Mouse (Mus musculus): ENCODE data around the gene Cd36. TPM values are rescaled to one million over a fixed set of nuclear protein-coding genes. Genes with fewer than 3 reads are reported as not detected.
"Not testable (repeated sequence)": the region's sequence is repeated elsewhere in the genome, so short reads cannot be mapped to it uniquely, and the experiment has no call there.

Gene Cd36
- total RNA-seq (2021): 100 to 1,000 TPM; 395 to 448 TPM
- long read RNA-seq, experiment 1, transcript Cd36-201 (15 exons, 3,016 nt): major isoform, 78 of 234 reads
- long read RNA-seq, experiment 1, transcript Cd36-203 (16 exons, 2,677 nt): minor isoform, 21 of 234 reads
- long read RNA-seq, experiment 1, transcript Cd36-204 (15 exons, 3,399 nt): minor isoform, 7 of 234 reads
- long read RNA-seq, experiment 1, transcript Cd36-206 (15 exons, 2,564 nt): minor isoform, 9 of 234 reads
- long read RNA-seq, experiment 1, partial matches to known transcripts: 75 of 234 reads
- long read RNA-seq, experiment 1, other reads (novel, unspliced or antisense): 42 of 234 reads
- long read RNA-seq, experiment 2, transcript Cd36-204 (15 exons, 3,399 nt): minor isoform, 5 of 162 reads
- long read RNA-seq, experiment 2, transcript Cd36-201 (15 exons, 3,016 nt): major isoform, 53 of 162 reads
- long read RNA-seq, experiment 2, transcript Cd36-203 (16 exons, 2,677 nt): minor isoform, 20 of 162 reads
- long read RNA-seq, experiment 2, transcript Cd36-206 (15 exons, 2,564 nt): minor isoform, 9 of 162 reads
- long read RNA-seq, experiment 2, partial matches to known transcripts: 44 of 162 reads
- long read RNA-seq, experiment 2, other reads (novel, unspliced or antisense): 31 of 162 reads

DNA sequence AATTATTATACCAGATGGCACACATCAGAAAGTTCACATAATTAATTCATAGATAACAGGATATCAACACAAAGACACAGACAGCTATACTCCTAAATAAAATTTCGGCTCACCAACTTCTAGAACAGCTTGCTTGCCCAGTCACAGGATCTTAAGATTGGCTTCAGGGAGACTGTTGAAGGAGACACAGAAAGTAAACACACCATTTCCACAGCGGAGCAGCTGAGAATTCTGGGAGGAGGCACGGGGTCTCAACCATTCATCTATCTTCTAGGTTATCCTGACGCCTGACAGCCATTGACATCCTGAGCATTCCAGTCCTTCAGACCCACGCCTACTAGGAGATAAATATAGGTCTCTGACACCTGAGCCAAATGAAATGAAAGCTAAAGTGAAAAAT lies at the start of gene Cd36:
TSS of gene Cd36 (minus strand) at position 204 of the 400 bp plus-strand sequence.
- no peak for DNase-seq (ENCODE audit: low spot score in 2 of 2)

DNA sequence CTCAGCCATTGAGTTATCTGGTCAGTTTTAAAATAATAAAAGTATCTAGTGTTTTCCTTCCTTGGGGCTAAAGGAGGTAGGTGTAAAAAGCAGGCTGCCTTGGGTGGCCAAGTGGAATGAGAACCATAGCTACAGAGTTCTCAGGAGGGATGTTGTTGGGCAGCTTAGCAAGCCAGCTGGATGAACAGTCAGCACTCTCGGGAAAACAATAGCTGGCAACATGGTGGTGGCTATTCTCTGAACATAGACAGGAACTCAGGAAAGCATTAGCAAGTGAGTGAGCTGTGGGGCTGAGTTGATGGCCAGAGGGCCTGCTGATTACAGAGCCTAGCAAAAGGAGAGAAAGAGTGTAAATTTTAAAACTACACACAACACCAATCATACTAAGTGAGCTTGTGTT lies 45.9 kb upstream of the Cd36 start:
- DNase-seq (ENCODE audit: low spot score in 2 of 2): no peak

DNA sequence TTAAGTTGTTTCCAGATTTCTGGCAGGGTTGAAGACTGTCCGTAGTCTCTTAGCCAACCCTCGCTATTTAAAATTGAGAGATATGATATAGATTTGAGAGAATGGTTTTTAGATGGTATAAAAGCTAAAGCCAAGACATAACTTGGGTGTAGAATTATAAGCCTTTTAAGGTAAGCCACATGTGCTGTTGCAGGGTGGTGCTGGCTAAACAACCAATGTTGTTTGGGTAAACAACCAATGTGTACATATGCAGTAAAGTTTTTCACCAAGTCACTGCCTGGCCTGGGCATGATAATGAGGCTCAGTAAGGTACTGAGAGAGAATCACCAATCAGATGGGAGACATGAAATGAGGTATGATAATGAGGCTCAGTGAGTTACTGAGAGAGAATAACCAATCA lies 43.0 kb upstream of the Cd36 start:
- DNase-seq (ENCODE audit: low spot score in 2 of 2): not testable (repeated sequence)

DNA sequence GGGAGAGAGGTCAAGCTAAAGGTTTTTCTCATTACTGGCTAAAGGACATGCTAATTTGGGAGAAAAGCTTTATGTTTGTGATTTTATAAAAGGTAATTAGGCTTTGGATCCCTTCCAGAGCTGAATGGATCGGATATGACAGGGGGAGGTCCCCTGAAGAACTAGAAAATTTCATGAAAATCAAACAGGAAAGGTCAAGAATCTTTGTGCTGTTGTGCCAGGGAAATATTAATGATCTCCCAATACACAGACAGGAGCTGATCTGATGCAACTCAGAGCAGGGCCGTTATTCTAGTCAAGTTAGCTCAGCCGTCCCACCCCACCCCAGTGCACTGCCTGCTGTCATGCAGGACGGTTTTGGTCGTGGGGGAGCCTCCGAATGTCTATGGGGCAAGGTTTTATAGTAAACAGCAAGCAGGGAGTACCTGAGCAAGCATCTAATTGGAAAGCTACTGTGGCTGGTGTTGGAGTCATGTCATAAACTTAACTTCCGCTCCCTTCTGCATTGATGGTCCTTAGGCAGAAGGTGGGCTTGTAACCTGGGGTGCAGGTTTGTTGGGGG lies 40.5 kb upstream of the Cd36 start:
- no peak for DNase-seq (ENCODE audit: low spot score in 2 of 2)

DNA sequence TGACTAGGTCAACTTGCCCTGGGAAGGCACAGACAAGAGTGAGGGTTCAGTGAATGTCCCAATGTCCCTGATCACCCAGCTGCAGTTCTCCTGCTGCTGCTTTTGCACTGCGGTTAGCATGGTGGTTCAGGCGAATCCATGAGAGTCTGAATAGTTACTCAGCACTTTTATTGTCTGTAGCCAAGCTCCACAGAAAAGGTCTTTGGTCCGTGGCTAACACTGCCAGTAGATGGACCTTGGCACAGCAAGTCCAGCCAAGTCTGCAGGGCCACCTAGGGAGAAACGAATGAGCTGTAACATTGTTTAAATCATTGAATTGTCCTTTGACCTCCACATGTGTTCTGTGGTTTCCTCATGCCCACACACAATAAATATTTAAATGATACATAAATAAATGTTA lies 39.9 kb upstream of the Cd36 start:
- DNase-seq (ENCODE audit: low spot score in 2 of 2): no peak

DNA sequence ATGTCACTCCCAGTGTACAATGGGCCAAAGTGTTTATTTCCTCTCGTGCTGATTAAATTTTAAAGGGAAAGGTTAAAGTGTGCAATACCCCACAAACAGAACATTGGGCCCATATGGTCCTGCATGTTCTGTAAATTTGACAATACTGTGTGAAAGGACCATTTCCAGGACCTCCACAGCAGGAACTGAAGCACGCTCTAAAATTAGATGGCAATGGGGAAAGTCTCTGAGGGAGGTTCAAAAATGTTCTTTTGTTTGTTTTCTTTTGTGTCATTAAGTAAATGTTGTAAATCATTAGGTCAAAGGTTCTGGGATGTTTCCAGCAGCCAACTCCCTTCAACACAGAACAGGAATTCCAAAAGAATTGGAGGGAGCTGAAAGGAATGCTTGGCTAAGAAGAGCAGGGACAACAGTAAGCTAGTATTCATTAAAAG lies 35.5 kb upstream of the Cd36 start:
- DNase-seq (ENCODE audit: low spot score in 2 of 2): no peak

DNA sequence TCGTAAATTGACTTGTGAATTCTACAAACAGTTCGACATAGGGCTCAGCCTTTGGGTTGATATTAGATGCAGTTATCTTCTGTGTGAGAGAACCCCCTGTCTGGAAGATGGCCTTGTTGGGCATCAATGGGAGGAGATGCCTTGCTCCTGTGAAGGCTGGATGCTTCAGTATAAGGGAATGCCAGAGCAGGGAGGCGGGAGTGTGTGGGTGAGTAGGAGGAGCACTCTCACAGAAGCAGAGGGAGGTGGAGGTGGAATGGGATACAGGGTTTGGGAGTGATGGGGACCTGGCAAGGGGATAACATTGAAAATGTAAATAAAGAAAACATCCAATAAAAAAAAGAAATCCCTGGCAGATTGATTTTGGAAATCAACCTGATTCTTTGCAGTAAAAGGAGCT lies 35.0 kb upstream of the Cd36 start:
- DNase-seq (ENCODE audit: low spot score in 2 of 2): no peak

DNA sequence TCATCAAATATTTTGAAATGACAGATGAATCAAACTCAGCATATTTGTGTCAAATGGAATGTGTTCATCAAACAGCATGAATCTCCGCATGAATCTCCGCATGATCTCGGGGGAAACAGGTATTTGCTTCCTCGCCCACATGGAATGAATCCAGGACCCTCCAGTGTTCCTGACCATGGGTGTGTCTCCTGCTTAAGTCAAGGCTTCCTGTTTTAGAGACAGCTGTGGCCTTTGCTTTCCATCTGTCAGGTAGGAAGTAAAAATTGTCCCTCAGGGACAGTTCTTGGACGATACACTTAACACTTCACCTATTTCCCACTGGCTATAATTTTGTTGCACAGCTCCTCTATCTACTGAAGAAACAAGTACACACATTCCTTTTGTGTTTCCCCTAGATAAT lies 30.4 kb upstream of the Cd36 start:
- DNase-seq (ENCODE audit: low spot score in 2 of 2): no peak

DNA sequence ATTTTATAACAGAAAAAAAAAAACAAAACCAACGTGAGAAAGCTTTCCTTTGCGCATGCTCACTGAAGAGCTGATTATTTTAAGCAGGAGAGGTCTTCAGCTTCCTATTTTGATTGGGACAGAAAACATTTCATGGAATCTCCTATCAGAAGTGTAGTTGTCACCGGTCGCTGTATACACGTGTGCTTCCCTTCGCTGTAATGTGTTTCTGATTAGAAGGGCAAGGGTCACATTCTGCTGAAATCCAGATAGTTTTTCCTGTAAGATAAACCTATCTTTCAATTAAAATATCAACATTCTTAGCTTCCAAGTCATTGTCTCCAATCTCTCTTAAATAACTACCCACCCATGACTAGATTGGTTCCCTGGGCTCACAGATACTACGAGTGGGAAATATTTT lies 16.2 kb upstream of the Cd36 start:
- DNase-seq (ENCODE audit: low spot score in 2 of 2): no peak

DNA sequence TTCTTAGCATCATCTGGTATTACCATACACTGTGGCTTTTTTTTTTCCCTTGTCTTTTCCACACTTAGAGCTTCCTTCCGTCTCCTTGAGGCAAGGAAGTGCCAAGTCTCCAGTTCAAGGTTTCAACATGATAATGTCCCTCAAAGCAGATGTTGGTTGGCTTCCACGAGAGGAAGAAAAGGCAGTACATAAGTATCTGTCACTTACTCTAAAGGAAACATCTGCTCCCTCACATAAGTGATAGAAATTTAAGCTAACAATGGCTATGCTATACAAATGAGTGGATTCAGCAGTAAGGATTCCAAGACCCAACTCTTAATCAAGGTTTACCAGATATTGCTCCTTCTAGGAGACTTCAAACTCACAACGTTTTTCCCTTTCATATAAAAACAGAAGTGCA lies 10.3 kb upstream of the Cd36 start:
- DNase-seq (ENCODE audit: low spot score in 2 of 2): no peak

DNA sequence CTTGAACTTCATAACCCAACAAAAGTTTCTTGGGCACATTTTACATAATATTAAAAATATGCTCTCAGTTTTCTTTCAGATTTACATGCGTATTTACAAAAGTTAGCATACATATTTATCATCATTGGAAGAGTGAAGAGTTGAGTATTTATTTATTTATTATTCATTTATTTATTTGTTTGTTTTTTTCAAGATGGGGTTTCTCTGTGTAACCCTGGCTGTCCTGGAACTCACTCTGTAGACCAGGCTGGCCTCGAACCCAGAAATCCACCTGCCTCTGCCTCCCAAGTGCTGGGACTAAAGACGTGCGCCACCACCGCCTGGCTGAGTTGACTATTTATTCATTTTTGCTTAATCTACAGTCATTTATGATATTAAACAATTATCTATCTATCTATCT lies 9.0 kb upstream of the Cd36 start:
- not testable (repeated sequence) for DNase-seq (ENCODE audit: low spot score in 2 of 2)

DNA sequence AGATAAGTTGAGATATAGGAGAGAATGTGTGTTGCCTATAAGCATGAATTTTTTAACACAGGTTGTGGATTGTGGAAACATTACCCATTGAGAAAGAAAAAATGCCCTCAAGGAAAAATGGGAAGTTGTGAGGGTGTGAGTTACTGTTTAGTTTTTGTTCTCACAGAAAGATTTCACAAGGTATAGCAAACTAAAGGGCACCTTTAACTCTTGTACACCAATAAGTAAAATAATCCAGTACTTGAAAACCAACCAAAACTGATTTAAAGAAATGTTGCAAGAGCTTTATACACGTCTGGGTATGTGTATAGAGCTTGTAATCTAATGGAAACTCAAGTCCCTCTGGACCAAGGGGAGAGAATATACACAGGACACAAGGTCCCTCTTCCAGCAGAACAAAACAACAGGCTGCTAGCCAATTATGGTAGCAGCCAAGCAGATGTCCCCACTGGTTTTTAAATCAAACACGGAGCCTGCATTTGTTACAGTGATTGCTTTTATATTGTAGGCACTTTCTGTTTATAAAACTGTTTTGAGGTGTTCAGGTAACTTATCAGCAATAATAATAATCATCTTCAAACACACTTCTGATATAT lies 5.1 kb upstream of the Cd36 start:
- no peak for DNase-seq (ENCODE audit: low spot score in 2 of 2)

DNA sequence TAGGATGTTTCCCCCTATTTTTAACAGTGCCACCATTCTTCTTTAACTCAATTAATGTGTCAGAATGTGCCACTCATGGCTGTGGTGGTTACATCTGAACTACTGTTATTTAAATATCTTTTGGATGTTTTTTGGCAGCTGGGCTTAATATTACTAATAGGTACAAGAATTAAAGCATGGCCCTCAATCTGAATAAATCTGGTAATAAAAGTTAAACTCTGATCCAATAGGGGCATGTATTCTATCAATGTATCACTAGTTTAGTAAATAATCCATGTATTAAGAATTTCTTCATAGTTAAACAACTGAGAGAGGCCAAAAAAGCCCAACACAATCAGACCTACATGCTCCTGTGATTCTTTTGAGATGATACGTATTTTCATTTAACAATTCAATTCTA lies 690 bp upstream of the Cd36 start:
- no peak for DNase-seq (ENCODE audit: low spot score in 2 of 2)

DNA sequence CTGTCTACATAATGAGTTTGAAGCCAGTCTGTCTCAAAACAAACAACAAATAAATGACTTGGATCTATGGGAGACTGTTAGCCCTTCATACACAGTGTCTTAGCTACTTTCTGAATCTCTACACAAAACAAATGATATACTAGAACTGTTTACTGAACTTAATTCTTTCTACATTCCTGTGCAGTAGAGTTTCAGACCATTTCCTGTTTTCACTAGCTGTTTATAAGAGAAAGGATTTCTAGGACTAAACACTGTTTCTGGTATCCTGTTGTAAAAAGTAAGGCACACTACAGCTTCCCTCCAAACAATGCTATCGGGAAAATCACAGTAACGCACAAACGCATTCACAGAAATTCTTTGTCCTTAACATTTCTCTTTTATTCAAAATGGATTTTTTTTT lies 2.2 kb downstream of the Cd36 start:
- DNase-seq (ENCODE audit: low spot score in 2 of 2): no peak

DNA sequence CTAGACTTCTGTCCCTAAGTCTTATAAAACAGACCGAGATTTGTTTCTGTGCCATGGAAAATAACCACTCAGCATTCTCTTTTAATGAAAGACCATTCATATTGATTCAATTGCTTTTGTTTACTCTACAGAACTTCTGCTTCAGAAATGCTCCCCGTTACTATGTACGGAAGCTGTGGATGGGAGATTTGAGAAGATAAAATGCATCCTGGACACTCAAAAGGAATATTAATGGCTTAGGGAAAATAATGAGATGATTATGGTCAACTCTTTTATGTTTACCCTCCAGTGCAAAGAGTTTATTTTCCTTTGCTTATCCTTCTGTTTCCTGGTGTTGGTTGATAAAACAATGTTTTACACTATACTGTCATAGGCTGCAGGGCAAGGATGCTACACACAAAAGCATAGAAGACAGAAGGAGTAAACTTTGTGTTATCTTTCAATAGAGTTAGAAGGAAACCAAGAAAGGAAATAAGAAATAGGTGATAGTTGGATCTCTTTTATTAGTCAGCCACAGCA lies 5.2 kb downstream of the Cd36 start:
- DNase-seq (ENCODE audit: low spot score in 2 of 2): no peak

DNA sequence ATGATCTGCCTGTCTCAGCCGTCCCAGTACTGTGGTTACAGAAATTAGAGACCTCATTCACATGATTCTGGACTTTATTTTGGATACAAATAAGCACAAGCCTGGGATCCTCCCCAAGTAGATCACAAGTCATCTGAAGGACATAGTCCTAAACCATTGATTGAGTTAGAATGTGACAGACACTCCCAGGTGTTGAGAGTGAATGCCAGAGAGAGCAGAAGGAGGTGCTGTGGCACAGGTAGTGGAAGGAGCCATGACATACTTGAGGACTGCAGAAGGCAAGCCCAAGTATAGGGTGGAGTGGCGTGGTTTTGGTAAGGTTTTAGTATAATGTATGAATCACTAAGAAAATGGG lies 7.1 kb downstream of the Cd36 start:
- no peak for DNase-seq (ENCODE audit: low spot score in 2 of 2)

DNA sequence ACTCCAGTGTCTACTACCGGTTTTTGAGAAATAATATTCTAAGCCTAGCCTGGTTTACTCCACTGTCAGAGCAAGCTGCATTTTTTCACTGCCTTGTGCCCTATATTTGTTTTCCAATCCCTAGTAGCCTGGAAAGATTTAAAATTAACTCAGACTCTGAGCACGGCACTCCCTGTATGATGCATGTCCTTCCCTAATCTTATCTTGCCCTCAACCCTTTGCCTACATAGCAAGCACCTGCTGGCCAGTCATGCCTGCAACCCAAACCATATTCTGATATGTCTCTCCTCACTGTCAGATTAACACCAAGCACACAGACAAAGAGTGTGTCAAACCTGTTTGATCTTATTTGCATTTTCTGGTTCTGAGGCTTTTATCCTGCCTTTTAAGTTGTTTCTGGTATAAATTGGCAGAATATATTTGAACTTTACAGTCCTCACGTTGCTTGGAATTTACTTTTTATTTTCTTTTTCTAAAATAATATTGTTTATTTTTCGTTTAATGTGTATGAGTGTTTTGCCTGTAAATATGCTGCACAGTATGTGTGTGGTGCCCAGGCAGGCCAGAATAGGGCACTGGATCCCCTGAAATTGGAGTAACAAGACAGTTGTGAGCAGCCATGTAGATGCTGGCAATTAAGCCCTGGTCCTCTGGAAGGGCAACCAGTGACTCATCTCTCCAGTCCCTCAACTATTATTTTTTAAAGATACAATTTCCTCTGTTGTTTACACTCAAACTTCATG lies 7.6 kb downstream of the Cd36 start:
- no peak for DNase-seq (ENCODE audit: low spot score in 2 of 2)

DNA sequence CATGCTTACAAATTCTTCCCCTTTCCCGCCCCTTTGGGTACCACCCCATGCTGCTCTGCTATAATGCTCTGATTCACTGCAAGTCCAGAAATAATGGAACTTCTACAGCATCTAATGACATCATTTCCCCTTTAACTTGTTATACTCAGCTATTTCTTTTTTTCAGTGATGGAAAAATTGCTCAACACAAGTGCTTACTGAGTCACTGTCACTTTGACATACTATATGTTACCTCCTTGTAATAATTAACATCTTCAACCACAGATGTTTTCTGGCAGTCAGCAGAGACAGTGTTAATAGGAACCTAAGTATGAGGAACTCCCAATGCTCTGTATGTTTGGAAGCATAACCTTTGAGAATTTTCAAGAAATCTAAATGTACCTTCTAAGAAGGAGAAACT lies 8.7 kb downstream of the Cd36 start:
- DNase-seq (ENCODE audit: low spot score in 2 of 2): no peak

DNA sequence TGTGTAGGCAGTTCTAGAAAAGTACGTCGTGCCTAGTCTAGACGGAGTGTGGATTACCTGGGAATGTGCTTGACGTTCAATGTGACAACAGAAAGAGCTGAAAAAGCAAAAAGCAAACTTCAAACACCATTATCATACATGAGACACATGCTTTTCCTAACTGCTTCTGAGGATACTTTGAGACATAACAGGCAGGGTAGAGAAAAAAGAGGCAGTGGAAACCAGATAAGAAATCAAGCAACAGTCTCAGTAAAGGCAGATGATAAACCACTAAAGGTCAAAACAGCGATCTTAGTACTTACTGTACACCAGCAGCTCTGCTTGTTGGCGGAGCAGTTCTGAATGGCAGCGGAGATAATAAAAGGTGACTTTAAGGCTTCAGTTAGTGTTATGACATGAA lies 11.6 kb downstream of the Cd36 start:
- DNase-seq (ENCODE audit: low spot score in 2 of 2): no peak

DNA sequence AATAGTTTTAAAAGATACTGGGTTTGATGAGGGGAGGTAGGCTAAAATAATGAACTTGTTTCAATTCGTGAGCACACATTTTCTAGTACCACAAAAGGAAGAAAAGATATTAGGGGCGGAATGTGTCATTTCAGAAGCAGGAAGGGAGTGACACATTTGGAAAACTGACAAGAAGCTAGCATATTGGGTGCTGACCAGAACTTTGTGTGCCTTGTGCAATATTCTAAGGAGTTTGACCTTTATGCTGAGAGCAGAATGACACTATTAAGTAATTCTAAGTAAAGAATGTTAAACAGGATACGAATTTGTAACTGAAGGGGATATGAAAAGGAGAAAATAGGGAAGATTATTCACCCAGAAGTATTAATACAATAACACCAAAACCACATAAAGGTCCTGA lies 12.0 kb downstream of the Cd36 start:
- DNase-seq (ENCODE audit: low spot score in 2 of 2): no peak

DNA sequence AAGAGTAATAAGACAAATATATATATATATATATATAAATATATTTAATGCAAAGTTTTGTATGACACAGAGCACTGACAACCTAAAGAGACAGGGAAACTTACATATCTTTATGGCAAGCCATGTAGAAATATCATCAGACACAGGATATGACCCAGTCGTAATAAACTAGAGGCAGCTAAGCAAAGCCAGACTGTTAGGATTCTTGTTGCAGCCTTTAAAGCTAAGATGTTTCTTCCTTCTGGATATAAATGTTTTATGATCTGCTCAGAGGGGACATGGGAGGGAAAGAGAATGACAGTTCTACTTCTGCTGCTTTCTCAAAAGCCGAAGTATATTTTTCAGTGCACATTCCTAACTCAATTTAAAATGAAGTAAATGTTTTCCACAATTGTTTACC lies 14.3 kb downstream of the Cd36 start:
- no peak for DNase-seq (ENCODE audit: low spot score in 2 of 2)

Data from gastrocnemius, postnatal 4 days (tissue).